ENCODE assay signal across 26 mouse cellular contexts in the genomic region with DNA sequence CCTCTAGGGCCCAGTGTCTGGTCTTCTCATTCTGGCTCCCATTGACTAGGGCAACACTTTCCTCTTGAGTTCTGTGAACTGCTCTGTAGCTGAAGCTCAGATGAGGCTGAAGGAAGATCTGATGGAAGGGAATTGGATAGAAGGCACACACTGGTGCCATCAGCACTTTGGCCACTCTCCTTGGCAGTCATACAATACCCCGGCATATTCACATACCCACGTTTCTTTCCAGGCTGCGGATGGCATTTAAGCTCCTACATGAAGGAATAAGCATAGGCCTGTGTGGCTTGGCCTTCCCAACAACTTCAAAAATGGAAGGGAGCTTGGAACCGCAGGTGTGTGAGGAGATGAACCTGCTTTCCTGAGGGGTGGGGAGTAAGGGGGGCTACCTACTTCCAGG.
DNase-seq lines count a peak whose midpoint lies in the region; ATAC-seq and TF ChIP-seq lines count a peak whose summit lies in the region.
"Had no signal": no experiment of that assay in that cellular context is flagged by ENCODE, and none has a peak within 500 bp of the region (broad histone marks: within the 10 kb centered on the region; RNA-seq: fewer than 3 reads in every experiment).

No protein-coding gene starts in this region.

- 92% methylated on average over 4 of the region's 4 CpGs for WGBS in midbrain, embryonic 15.5 days
- WGBS in midbrain, embryonic 10.5 days = 97% methylated on average over 4 of the region's 4 CpGs
- WGBS in kidney, adult 2 months = 97% methylated on average over 4 of the region's 4 CpGs

- no peak overlapping the region for H3K4me2 ChIP-seq in midbrain, embryonic 15.5 days
- H3K4me2 ChIP-seq: embryonic facial prominence, embryonic 13.5 days; forebrain, embryonic 12.5 days; forebrain, embryonic 15.5 days; heart, embryonic 13.5 days; hindbrain, embryonic 14.5 days had no signal

- ATAC-seq in midbrain, embryonic 15.5 days (replicated peaks) = no peak
- ATAC-seq: CD4-positive, CD25-positive, alpha-beta regulatory T cell, adult 4 months; forebrain, embryonic 15.5 days; hindbrain, postnatal 0 days; inflammation-experienced regulatory T-cells, adult 6 months; intestine, embryonic 16.5 days had no signal

- H3K9ac ChIP-seq in midbrain, embryonic 15.5 days = no peak overlapping the region
- H3K9ac ChIP-seq: embryonic facial prominence, embryonic 13.5 days; forebrain, embryonic 12.5 days; forebrain, embryonic 15.5 days; heart, embryonic 13.5 days; hindbrain, embryonic 14.5 days had no signal

- H3K36me3 ChIP-seq in midbrain, embryonic 15.5 days (replicated peaks) = no peaks in the 10 kb centered on the region
- H3K36me3 ChIP-seq in midbrain, embryonic 10.5 days = no peaks in the 10 kb centered on the region
- no peaks in the 10 kb centered on the region for H3K36me3 ChIP-seq in kidney, adult 2 months (ENCODE audit: control insufficient read depth, insufficient read depth, low read length)
- H3K36me3 ChIP-seq: embryonic facial prominence, embryonic 10.5 days; embryonic facial prominence, embryonic 13.5 days; forebrain, embryonic 12.5 days; forebrain, embryonic 15.5 days; heart, embryonic 10.5 days; heart, embryonic 13.5 days had no signal

- peaks cover 6% of the 10 kb centered on the region; the same call in 1 of the 2 replicates for H3K4me1 ChIP-seq in midbrain, embryonic 15.5 days
- no peaks in the 10 kb centered on the region for H3K4me1 ChIP-seq in midbrain, embryonic 10.5 days
- H3K4me1 ChIP-seq in kidney, adult 2 months (ENCODE audit: control insufficient read depth, insufficient read depth, low read length) = no peaks in the 10 kb centered on the region
- H3K4me1 ChIP-seq: embryonic facial prominence, embryonic 10.5 days; embryonic facial prominence, embryonic 13.5 days had no signal

- DNase-seq in cerebellum, postnatal 14 days = peak; percentile 28 to 45
- no peak for DNase-seq in cerebellum, postnatal 25 days
- DNase-seq in midbrain, embryonic 10.5 days (ENCODE audit: low spot score) = no peak
- DNase-seq in skeletal muscle tissue, adult 2 months (ENCODE audit: low read depth, low spot score) = peak; percentile 43
- no peak for DNase-seq in kidney, adult 2 months
- DNase-seq: adrenal gland, adult 2 months; cerebellum, adult 18-20 months; cerebellum, adult 9-11 months; embryo, embryonic 11 days; gastrocnemius, postnatal 25 days; heart, adult 2 months; heart, postnatal 14 days; heart, postnatal 4 days had no signal

- TF ChIP-seq POLR2A in kidney, adult 2 months (IDR thresholded peaks at IDR 0.05; ENCODE audit: low read depth, low read length) = no peak

- TF ChIP-seq CTCF in kidney, adult 2 months (conservative IDR thresholded peaks at IDR 0.05; ENCODE audit: insufficient read depth, insufficient read length, low read depth, low read length) = no peak

- no peak overlapping the region for H3K4me3 ChIP-seq in midbrain, embryonic 15.5 days
- H3K4me3 ChIP-seq in midbrain, embryonic 10.5 days = no peak overlapping the region
- H3K4me3 ChIP-seq in kidney, adult 2 months (ENCODE audit: insufficient read depth, low read depth, low read length) = no peak overlapping the region
- H3K4me3 ChIP-seq: embryonic facial prominence, embryonic 10.5 days; embryonic facial prominence, embryonic 13.5 days; erythroblast, embryonic 14.5 days; forebrain, embryonic 12.5 days; forebrain, embryonic 15.5 days; heart, adult 2 months; heart, embryonic 10.5 days; heart, embryonic 13.5 days had no signal

- peak overlapping the region; percentile 4; the same call in 1 of the 2 replicates for H3K27ac ChIP-seq in midbrain, embryonic 15.5 days
- no peak overlapping the region for H3K27ac ChIP-seq in midbrain, embryonic 10.5 days (replicated peaks)
- H3K27ac ChIP-seq in kidney, adult 2 months (ENCODE audit: insufficient read depth, low read depth, low read length) = no peak overlapping the region
- H3K27ac ChIP-seq: embryonic facial prominence, embryonic 10.5 days; embryonic facial prominence, embryonic 13.5 days; forebrain, embryonic 12.5 days; forebrain, embryonic 15.5 days; heart, adult 2 months; heart, embryonic 13.5 days; hindbrain, embryonic 14.5 days; hindbrain, postnatal 0 days had no signal

- H3K27me3 ChIP-seq in midbrain, embryonic 15.5 days (replicated peaks) = no peaks in the 10 kb centered on the region
- no peaks in the 10 kb centered on the region for H3K27me3 ChIP-seq in midbrain, embryonic 10.5 days (ENCODE audit: low read depth, poor library complexity, severe bottlenecking)
- H3K27me3 ChIP-seq in kidney, adult 2 months (replicated peaks; ENCODE audit: control insufficient read depth, insufficient read depth, low read length) = no peaks in the 10 kb centered on the region
- H3K27me3 ChIP-seq: forebrain, embryonic 12.5 days; forebrain, embryonic 15.5 days; heart, embryonic 13.5 days had no signal

- H3K9me3 ChIP-seq in midbrain, embryonic 15.5 days = no peaks in the 10 kb centered on the region
- no peaks in the 10 kb centered on the region for H3K9me3 ChIP-seq in midbrain, embryonic 10.5 days (replicated peaks)
- H3K9me3 ChIP-seq: embryonic facial prominence, embryonic 10.5 days; embryonic facial prominence, embryonic 13.5 days; forebrain, embryonic 12.5 days; forebrain, embryonic 15.5 days; heart, embryonic 10.5 days; heart, embryonic 13.5 days had no signal

Comparison
In these comparisons a context has a peak if more than half of its experiments do, and no peak if none do; other contexts are left out.
1. DNase-seq: peak in cerebellum, postnatal 14 days (2 of 2) and skeletal muscle tissue, adult 2 months (single experiment); none in cerebellum, postnatal 25 days (0 of 2), midbrain, embryonic 10.5 days (single experiment) and kidney, adult 2 months (single experiment).